Mouse (Mus musculus) lung, postnatal 0 days (tissue): ENCODE measurements at regions not wholly inside any gene's neighbourhood (a gene's known extent, or its start where the extent isn't known, plus 50 kb on each side); places are given as distances from the start of the nearest gene placed in this dataset.

Experiments
- ATAC-seq: fragments of 200-750 bp; cut with Nextera tagmentation; 2 replicates; pipeline ENCODE4 v1.8.0; 2017; ENCODE audit warnings: moderate library complexity
- DNase-seq: peaks from one replicate; pipeline ENCODE4 v3.0.0-alpha.2; 2016; ENCODE audit warnings: low spot score
- H3K27ac ChIP-seq: fragments of 300-500 bp; sonication (generic); 2 replicates; pipeline ENCODE4 v1.5.1; 2014; ENCODE audit warnings: antibody characterized with exemption, mild to moderate bottlenecking, low read length, mixed read lengths
- H3K27me3 ChIP-seq: fragments of 300-500 bp; sonication (generic); replicated peaks from 2 replicates; pipeline ENCODE4 v1.6.1; 2014; ENCODE audit warnings: low read length, mixed read lengths; ENCODE audit not compliant: insufficient read depth
- H3K36me3 ChIP-seq: fragments of 300-500 bp; sonication (generic); 2 replicates; pipeline ENCODE4 v1.6.1; 2014; ENCODE audit warnings: low read length, mixed read lengths; ENCODE audit not compliant: insufficient read depth
- H3K4me1 ChIP-seq: fragments of 300-500 bp; sonication (generic); 2 replicates; pipeline ENCODE4 v1.6.1; 2014; ENCODE audit warnings: antibody characterized with exemption, low read depth, low read length, mixed read lengths; ENCODE audit not compliant: insufficient read depth
- H3K4me2 ChIP-seq: fragments of 300-500 bp; sonication (generic); replicated peaks from 2 replicates; pipeline ENCODE4 v1.6.1; 2014; ENCODE audit warnings: low read depth, mild to moderate bottlenecking, low read length, moderate library complexity, mixed read lengths
- H3K4me3 ChIP-seq: fragments of 300-500 bp; sonication (generic); 2 replicates; pipeline ENCODE4 v1.5.1; 2014; ENCODE audit warnings: low read depth, low read length
- H3K9ac ChIP-seq: fragments of 300-500 bp; sonication (generic); replicated peaks from 2 replicates; pipeline ENCODE4 v1.6.1; 2014; ENCODE audit warnings: low read depth, mild to moderate bottlenecking
- H3K9me3 ChIP-seq: fragments of 300-500 bp; sonication (generic); 2 replicates; pipeline ENCODE4 v1.6.1; 2016; ENCODE audit warnings: low read length, mixed read lengths
- CTCF ChIP-seq: IDR thresholded peaks from 2 replicates; pipeline ENCODE4 v1.5.1; 2016; ENCODE audit warnings: antibody characterized with exemption, mild to moderate bottlenecking
- EP300 ChIP-seq: IDR thresholded peaks from 2 replicates; pipeline ENCODE4 v1.6.1; 2016; ENCODE audit warnings: antibody characterized with exemption, mild to moderate bottlenecking, control low read depth
- WGBS: fragments of 180-500 bp; shearing (Covaris S2); extraction: QIAGEN DNeasy Blood & Tissue Kit; methylation state at CpG from one replicate; pipeline ENCODE4 v1.1.7; 2014; 5-methylcytosine and 5-hydroxymethylcytosine counted together

- Histone ChIP-seq H3K36me3 (no peaks in the 10 kb centered on the region), H3K4me1 (no peaks in the 10 kb centered on the region), H3K9me3 (no peaks in the 10 kb centered on the region), H3K4me3 (no peak overlapping the region), H3K9ac (no peak overlapping the region), H3K27me3 (no peaks in the 10 kb centered on the region), H3K4me2 (0 out of 2 replicates have a peak overlapping the region, but pooled peaks have one; percentile 1), H3K27ac (no peak overlapping the region)
- TF ChIP-seq EP300 (no peak), CTCF (no peak)
- DNase-seq = peak; percentile 33
- WGBS = 47% methylated on average over 10 of the region's 10 CpGs
- ATAC-seq = peak; percentile 50; the same call in 1 of the 2 replicates
These were observed 1096.4 kb downstream of the A830018L16Rik start for GRCm38 (mm10) chr1:12510129-12510816.

GRCm38 (mm10) chr1:12519601-12520000 is 1105.7 kb downstream of the A830018L16Rik start:
- Histone ChIP-seq H3K4me3 (no peak overlapping the region), H3K9ac (no peak overlapping the region), H3K36me3 (no peaks in the 10 kb centered on the region), H3K27me3 (no peaks in the 10 kb centered on the region), H3K9me3 (no peaks in the 10 kb centered on the region), H3K27ac (no peak overlapping the region), H3K4me1 (no peaks in the 10 kb centered on the region), H3K4me2 (no peak overlapping the region)
- ATAC-seq (no peak), DNase-seq (no peak)
- no peak for TF ChIP-seq CTCF
- 83% methylated on average over 4 of the region's 4 CpGs for WGBS

- Histone ChIP-seq H3K27ac (no peak overlapping the region), H3K4me1 (no peaks in the 10 kb centered on the region), H3K9ac (no peak overlapping the region), H3K36me3 (no peaks in the 10 kb centered on the region), H3K27me3 (no peaks in the 10 kb centered on the region), H3K4me2 (no peak overlapping the region), H3K9me3 (no peaks in the 10 kb centered on the region), H3K4me3 (no peak overlapping the region)
- DNase-seq (no peak), ATAC-seq (no peak)
- no peak for TF ChIP-seq CTCF
- no peak for TF ChIP-seq EP300
- WGBS = 81% methylated on average over 4 of the region's 4 CpGs
These were observed 1142.0 kb downstream of the A830018L16Rik start for GRCm38 (mm10) chr1:12555859-12556258.

- TF ChIP-seq EP300 = no peak
- TF ChIP-seq CTCF = no peak
- no peak for DNase-seq
- H3K27me3 ChIP-seq = no peaks in the 10 kb centered on the region
- no peak overlapping the region for H3K27ac ChIP-seq
- H3K9me3 ChIP-seq = no peaks in the 10 kb centered on the region
- ATAC-seq = no peak
- H3K4me3 ChIP-seq = no peak overlapping the region
- no peak overlapping the region for H3K4me2 ChIP-seq
- H3K36me3 ChIP-seq = no peaks in the 10 kb centered on the region
- H3K9ac ChIP-seq = no peak overlapping the region
- H3K4me1 ChIP-seq = no peaks in the 10 kb centered on the region
- WGBS = 62% methylated on average over 7 of the region's 7 CpGs
These were observed 1158.0 kb downstream of the A830018L16Rik start for GRCm38 (mm10) chr1:12571755-12572358.

- no peaks in the 10 kb centered on the region for H3K4me1 ChIP-seq
- WGBS = 53% methylated on average over 4 of the region's 4 CpGs
- peak; percentile 22 for DNase-seq
- no peaks in the 10 kb centered on the region for H3K9me3 ChIP-seq
- no peaks in the 10 kb centered on the region for H3K36me3 ChIP-seq
- no peak overlapping the region for H3K27ac ChIP-seq
- H3K27me3 ChIP-seq = no peaks in the 10 kb centered on the region
- ATAC-seq = peak; percentile 37
- no peak overlapping the region for H3K9ac ChIP-seq
- H3K4me3 ChIP-seq = no peak overlapping the region
- no peak overlapping the region for H3K4me2 ChIP-seq
- TF ChIP-seq EP300 (0 out of 2 replicates have a peak, but pooled peaks have one; percentile 18), CTCF (no peak)
These were observed 1158.9 kb downstream of the A830018L16Rik start for GRCm38 (mm10) chr1:12572770-12573169.

GRCm38 (mm10) chr1:12574274-12574673 is 1160.4 kb downstream of the A830018L16Rik start:
- Histone ChIP-seq H3K4me1 (no peaks in the 10 kb centered on the region), H3K9me3 (no peaks in the 10 kb centered on the region), H3K27me3 (no peaks in the 10 kb centered on the region), H3K4me3 (no peak overlapping the region), H3K9ac (no peak overlapping the region), H3K4me2 (no peak overlapping the region), H3K27ac (no peak overlapping the region), H3K36me3 (no peaks in the 10 kb centered on the region)
- 73% methylated on average over 5 of the region's 5 CpGs for WGBS
- no peak for TF ChIP-seq EP300
- TF ChIP-seq CTCF = no peak
- ATAC-seq (no peak), DNase-seq (no peak)
